Mouse (Mus musculus) ES-Bruce4 (cell line): Measurements from ENCODE around the gene Kctd2. TPM values are rescaled to one million over a fixed set of nuclear protein-coding genes. Genes with fewer than 3 reads are reported as not detected.

Source experiments
- H3K27ac ChIP-seq: 2 replicates; pipeline ENCODE4 v1.5.1; 2012; ENCODE audit warnings: low read length, inconsistent platforms; ENCODE audit not compliant: insufficient read depth
- H3K27me3 ChIP-seq: 2 replicates; pipeline ENCODE4 v1.6.1; 2012; ENCODE audit warnings: mild to moderate bottlenecking, low read length, inconsistent platforms; ENCODE audit not compliant: control insufficient read depth, poor library complexity, insufficient read depth, severe bottlenecking
- H3K36me3 ChIP-seq: 2 replicates; pipeline ENCODE4 v1.6.1; 2012; ENCODE audit warnings: inconsistent platforms, mild to moderate bottlenecking, low read length, moderate library complexity; ENCODE audit not compliant: control insufficient read depth, poor library complexity, insufficient read depth, severe bottlenecking
- H3K4me1 ChIP-seq: one replicate; pipeline ENCODE4 v1.8.1; 2011; ENCODE audit warnings: low read length; ENCODE audit not compliant: control insufficient read depth, insufficient read depth
- H3K4me3 ChIP-seq: 2 replicates; pipeline ENCODE4 v1.5.1; 2011; ENCODE audit warnings: low read depth, mild to moderate bottlenecking, low read length
- H3K9ac ChIP-seq: 2 replicates; pipeline ENCODE4 v1.6.1; 2012; ENCODE audit warnings: low read depth, mild to moderate bottlenecking, inconsistent platforms; ENCODE audit not compliant: poor library complexity, severe bottlenecking
- H3K9me3 ChIP-seq: replicated peaks from 2 replicates; pipeline ENCODE4 v1.6.1; 2012; ENCODE audit warnings: mild to moderate bottlenecking, low read length, inconsistent platforms; ENCODE audit not compliant: control insufficient read depth, poor library complexity, insufficient read depth, severe bottlenecking
- CTCF ChIP-seq: IDR thresholded peaks from one replicate; pipeline ENCODE4 v1.8.1; 2011; ENCODE audit warnings: low read depth, low read length
- EP300 ChIP-seq: IDR thresholded peaks from 2 replicates; pipeline ENCODE4 v1.6.1; 2011; ENCODE audit warnings: low read depth, low read length; ENCODE audit not compliant: insufficient read depth
- POLR2A ChIP-seq: IDR thresholded peaks from one replicate; pipeline ENCODE4 v1.8.1; 2011; ENCODE audit warnings: low read length; ENCODE audit not compliant: insufficient read depth
- polyA plus RNA-seq: library from polyadenylated mRNA; stranded (reverse); fragments of >200 nt; gene quantifications from 2 replicates; pipeline ENCODE4 v1.2.4, GENCODE M21; 2011; ENCODE audit warnings: low read depth; ENCODE audit not compliant: missing spikeins, insufficient read depth, insufficient read length

Kctd2 gene
- polyA plus RNA-seq = 22.9 and 26.4 TPM in 2 replicates

DNA sequence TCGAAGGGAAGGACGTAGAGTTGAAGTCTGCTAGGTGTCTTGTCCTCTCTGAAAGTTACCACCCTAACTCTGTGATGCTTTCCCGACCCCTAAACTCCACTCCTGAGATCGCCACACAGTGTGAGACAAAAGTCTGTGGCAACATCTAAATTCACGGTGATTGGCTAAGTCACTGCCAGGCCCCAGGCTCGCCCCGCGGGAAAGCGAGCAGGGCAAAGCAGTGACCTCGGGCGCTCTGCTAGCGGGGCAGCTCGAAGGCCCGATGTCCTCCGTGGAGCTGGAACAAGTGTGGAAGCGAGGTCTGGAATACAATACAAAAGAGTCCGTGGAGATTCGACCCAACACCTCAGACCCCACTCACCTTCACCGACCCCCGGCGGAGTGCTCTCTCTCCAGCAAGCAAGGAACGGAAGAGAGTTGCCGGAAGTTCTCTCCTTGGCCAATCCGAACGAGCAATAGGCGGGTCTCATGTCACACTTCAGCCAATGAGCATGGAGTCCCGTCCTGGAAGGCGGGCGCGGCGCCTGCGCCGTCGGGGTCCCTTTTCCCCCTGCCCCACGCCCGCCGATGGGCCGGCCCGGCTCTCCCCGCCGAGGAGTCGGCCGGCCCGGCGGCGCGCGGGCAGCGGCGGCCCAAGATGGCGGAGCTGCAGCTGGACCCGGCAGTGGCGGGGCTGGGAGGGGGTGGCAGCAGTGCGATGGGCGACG is at the start of gene Kctd2, which contains the start of gene Atp5h:
TSS of gene Kctd2 (plus strand) at position 598 of the 707 bp plus-strand sequence.
TSS of gene Atp5h (minus strand) at position 432 of the 707 bp plus-strand sequence.
- 0 out of 2 replicates have a peak within 1 kb of the TSS, but pooled peaks have one; percentile 5 for H3K27ac ChIP-seq
- TF ChIP-seq CTCF = no peak
- TF ChIP-seq POLR2A = no peak
- TF ChIP-seq EP300 = no peak
- H3K27me3 ChIP-seq = no peaks in the 10 kb centered on the region
- H3K9ac ChIP-seq = peak within 1 kb of the TSS; percentile 86
- H3K4me3 ChIP-seq = peak within 1 kb of the TSS; percentile 100
- H3K36me3 ChIP-seq = peaks cover 19% of the 10 kb centered on the region
- no peaks in the 10 kb centered on the region for H3K9me3 ChIP-seq
- H3K4me1 ChIP-seq = no peaks in the 10 kb centered on the region

- H3K9ac ChIP-seq = no peak overlapping the region
- no peak for TF ChIP-seq EP300
- H3K27ac ChIP-seq = no peak overlapping the region
- H3K36me3 ChIP-seq = no peaks in the 10 kb centered on the region
- peaks cover 6% of the 10 kb centered on the region; the same call in 1 of the 2 replicates for H3K27me3 ChIP-seq
- H3K4me1 ChIP-seq = no peaks in the 10 kb centered on the region
- H3K4me3 ChIP-seq = no peak overlapping the region
- no peaks in the 10 kb centered on the region for H3K9me3 ChIP-seq
These were observed 49.6 kb upstream of the Kctd2 start for GRCm38 (mm10) chr11:115370368-115370767.

DNA sequence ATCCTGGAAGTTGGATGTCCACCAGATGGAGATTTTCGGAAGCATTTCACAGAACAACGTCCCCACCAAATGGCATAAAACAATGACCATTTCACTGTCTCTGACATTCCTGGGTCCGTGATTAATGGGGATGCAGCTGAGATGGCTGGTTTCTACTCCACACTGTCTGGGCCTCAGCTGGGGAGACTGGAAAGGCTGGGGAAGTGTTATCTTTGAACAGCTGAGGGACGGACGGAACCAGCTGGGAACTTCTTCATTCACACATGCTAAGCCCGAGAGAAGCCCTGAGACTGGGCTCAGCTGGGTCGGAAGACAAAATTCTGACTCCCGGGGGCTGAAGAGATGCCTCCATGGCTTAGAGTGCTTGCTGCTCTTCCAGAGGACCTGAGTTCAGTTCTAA is 48.6 kb upstream of the Kctd2 start:
- Histone ChIP-seq H3K9me3 (no peaks in the 10 kb centered on the region), H3K27me3 (peaks cover 6% of the 10 kb centered on the region; the same call in 1 of the 2 replicates), H3K27ac (no peak overlapping the region), H3K4me3 (no peak overlapping the region), H3K36me3 (no peaks in the 10 kb centered on the region), H3K4me1 (no peaks in the 10 kb centered on the region), H3K9ac (no peak overlapping the region)
- TF ChIP-seq CTCF = no peak
- no peak for TF ChIP-seq EP300
- TF ChIP-seq POLR2A = no peak

- Histone ChIP-seq H3K36me3 (no peaks in the 10 kb centered on the region), H3K9me3 (no peaks in the 10 kb centered on the region), H3K4me1 (no peaks in the 10 kb centered on the region), H3K9ac (no peak overlapping the region), H3K4me3 (no peak overlapping the region), H3K27ac (no peak overlapping the region), H3K27me3 (peaks cover 5% of the 10 kb centered on the region; the same call in 1 of the 2 replicates)
- TF ChIP-seq CTCF (no peak), POLR2A (no peak), EP300 (no peak)
These were observed 47.9 kb upstream of the Kctd2 start for GRCm38 (mm10) chr11:115372015-115372414.

GRCm38 (mm10) chr11:115372737-115373136 is 47.2 kb upstream of the Kctd2 start:
- Histone ChIP-seq H3K27me3 (peaks cover 4% of the 10 kb centered on the region; the same call in 1 of the 2 replicates), H3K9me3 (no peaks in the 10 kb centered on the region), H3K27ac (no peak overlapping the region), H3K4me1 (no peaks in the 10 kb centered on the region), H3K36me3 (no peaks in the 10 kb centered on the region), H3K4me3 (no peak overlapping the region), H3K9ac (no peak overlapping the region)
- TF ChIP-seq POLR2A = no peak
- TF ChIP-seq EP300 = no peak
- TF ChIP-seq CTCF = no peak
